Mouse (Mus musculus): ENCODE results near the gene Slc6a20b. TPM values are rescaled to one million over a fixed set of nuclear protein-coding genes. Genes with fewer than 3 reads are reported as not detected.

Gene Slc6a20b
- total RNA-seq, 2 experiments from 2014 or later = not detected

GRCm38 (mm10) chr9:123589240-123589910, 43.0 kb downstream of the Slc6a20b start:
- no peak for DNase-seq

GRCm38 (mm10) chr9:123577360-123578192, 54.8 kb downstream of the Slc6a20b start:
- DNase-seq = no peak

- DNase-seq = no peak
Observed at GRCm38 (mm10) chr9:123554599-123554998, 77.8 kb downstream of the Slc6a20b start.

Other genes starting within 250 kb of the Slc6a20b start
- gene Limd1, start 153.9 kb downstream of the Slc6a20b start, total RNA-seq (2021) = 10 to 100 TPM; 27.4 to 31.1 TPM
- 100 to 1,000 TPM in 1 of 2 experiments, 10 to 100 TPM in 1; 95.7 to 158 TPM for gene Sacm1l, start 102.8 kb downstream of the Slc6a20b start, total RNA-seq (2021)
- gene Ccr9, start 45.9 kb upstream of the Slc6a20b start, total RNA-seq (2021) = under 1 TPM in 1 of 2 experiments, not detected in 1; 0.07 TPM
- gene Slc6a20a, start 46.3 kb upstream of the Slc6a20b start, total RNA-seq (2021) = under 1 TPM in 1 of 2 experiments, not detected in 1; 0.07 TPM
- gene Lztfl1, start 85.1 kb upstream of the Slc6a20b start, total RNA-seq (2021) = 10 to 100 TPM; 49.2 to 52.2 TPM
- under 1 TPM in 1 of 2 experiments, not detected in 1; 0.17 TPM for gene Cxcr6, start 173.9 kb upstream of the Slc6a20b start, total RNA-seq (2021)
- 10 to 100 TPM; 36.3 to 51.6 TPM for gene Fyco1, start 219.3 kb upstream of the Slc6a20b start, total RNA-seq (2021)
- under 1 TPM in 1 of 2 experiments, not detected in 1; 0.10 TPM for gene Xcr1, start 229.5 kb upstream of the Slc6a20b start, total RNA-seq (2021)